8 mouse cellular contexts compared by ENCODE assay signal in the genomic region with DNA sequence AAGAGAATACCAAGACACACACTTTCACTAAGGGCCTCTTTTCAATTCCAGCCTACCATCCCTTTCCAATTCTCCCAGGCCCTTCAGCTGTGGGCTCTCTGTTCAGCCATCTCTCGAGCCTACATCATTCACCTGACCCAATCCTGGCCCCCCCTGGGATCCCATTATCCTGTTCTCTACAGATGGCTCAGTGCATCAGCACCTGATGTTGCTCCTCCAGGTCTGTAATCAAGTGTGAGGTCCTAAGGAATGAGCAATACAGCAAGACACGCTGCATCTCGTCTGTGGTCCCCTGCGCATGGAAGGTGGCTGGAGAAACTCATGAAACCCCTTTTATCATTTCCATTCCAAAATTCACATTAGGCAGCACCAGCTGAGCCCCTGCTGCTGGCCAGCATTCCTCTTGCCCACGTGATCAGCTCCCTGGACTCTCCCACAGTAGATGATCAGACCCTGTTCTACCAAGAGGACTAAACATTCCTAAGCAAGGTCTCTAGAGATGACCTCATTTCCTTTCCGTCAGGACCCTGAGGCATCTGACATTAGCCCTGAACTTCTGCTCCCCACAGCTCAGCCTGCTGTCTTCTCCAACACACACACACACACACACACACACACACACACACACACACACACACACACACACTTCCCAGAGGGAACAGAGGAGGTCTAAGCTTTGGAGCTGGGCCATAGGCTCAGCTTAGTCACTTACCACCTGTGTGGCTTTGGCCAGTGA.
DNase-seq lines count a peak whose midpoint lies in the region; ATAC-seq lines count a peak whose summit lies in the region.

No protein-coding gene starts in this region.

- no peaks in the 10 kb centered on the region for H3K9me3 ChIP-seq in forebrain, embryonic 10.5 days
- no peaks in the 10 kb centered on the region for H3K9me3 ChIP-seq in forebrain, embryonic 15.5 days
- H3K9me3 ChIP-seq in hindbrain, embryonic 13.5 days: no peaks in the 10 kb centered on the region

- H3K27ac ChIP-seq in forebrain, embryonic 10.5 days: peak overlapping the region; percentile 22; the same call in 1 of the 2 replicates
- H3K27ac ChIP-seq in forebrain, embryonic 15.5 days (replicated peaks): no peak overlapping the region
- peak overlapping the region; percentile 30; the same call in 1 of the 2 replicates for H3K27ac ChIP-seq in hindbrain, embryonic 13.5 days

- no peak overlapping the region for H3K9ac ChIP-seq in forebrain, embryonic 15.5 days (replicated peaks)
- H3K9ac ChIP-seq in hindbrain, embryonic 13.5 days: no peak overlapping the region

- ATAC-seq in forebrain, embryonic 15.5 days (replicated peaks): no peak
- ATAC-seq in hindbrain, embryonic 13.5 days (ENCODE audit: low FRiP score): peak; percentile 52
- no peak for ATAC-seq in erythroid progenitor cell, adult 5-6 weeks (replicated peaks; ENCODE audit: low FRiP score, poor library complexity, severe bottlenecking)

- 66% methylated on average over 6 of the region's 6 CpGs for WGBS in forebrain, embryonic 10.5 days
- 59% methylated on average over 6 of the region's 6 CpGs for WGBS in forebrain, embryonic 15.5 days
- 28% methylated on average over 6 of the region's 6 CpGs for WGBS in hindbrain, embryonic 13.5 days

- H3K4me2 ChIP-seq in forebrain, embryonic 15.5 days (replicated peaks): no peak overlapping the region
- no peak overlapping the region for H3K4me2 ChIP-seq in hindbrain, embryonic 13.5 days

- peak; percentile 22 for DNase-seq in forebrain, embryonic 10.5 days (ENCODE audit: extremely low spot score, low spot score)
- DNase-seq in embryo, embryonic 11 days: peak; percentile 38
- DNase-seq in lung, postnatal 14 days: peak; percentile 18
- no peak for DNase-seq in T-cell, adult 2 months (ENCODE audit: low spot score)
- DNase-seq in left cerebral cortex, adult 11 months (ENCODE audit: low spot score): no peak

- H3K27me3 ChIP-seq in forebrain, embryonic 10.5 days (ENCODE audit: poor library complexity, severe bottlenecking): no peaks in the 10 kb centered on the region
- H3K27me3 ChIP-seq in forebrain, embryonic 15.5 days: no peaks in the 10 kb centered on the region
- no peaks in the 10 kb centered on the region for H3K27me3 ChIP-seq in hindbrain, embryonic 13.5 days

- H3K4me1 ChIP-seq in forebrain, embryonic 10.5 days: peaks cover 18% of the 10 kb centered on the region
- H3K4me1 ChIP-seq in forebrain, embryonic 15.5 days: no peaks in the 10 kb centered on the region
- peaks cover 15% of the 10 kb centered on the region for H3K4me1 ChIP-seq in hindbrain, embryonic 13.5 days (replicated peaks)

- no peaks in the 10 kb centered on the region for H3K36me3 ChIP-seq in forebrain, embryonic 10.5 days (replicated peaks)
- H3K36me3 ChIP-seq in forebrain, embryonic 15.5 days: no peaks in the 10 kb centered on the region
- no peaks in the 10 kb centered on the region for H3K36me3 ChIP-seq in hindbrain, embryonic 13.5 days

- H3K4me3 ChIP-seq in forebrain, embryonic 10.5 days: no peak overlapping the region
- H3K4me3 ChIP-seq in forebrain, embryonic 15.5 days: no peak overlapping the region
- no peak overlapping the region for H3K4me3 ChIP-seq in hindbrain, embryonic 13.5 days

Comparison
In these comparisons a context has a peak if more than half of its experiments do, and no peak if none do; other contexts are left out.
1. DNase-seq: peak in forebrain, embryonic 10.5 days (single experiment), embryo, embryonic 11 days (single experiment) and lung, postnatal 14 days (single experiment); none in T-cell, adult 2 months (single experiment) and left cerebral cortex, adult 11 months (single experiment).